Mouse (Mus musculus): Measurements from ENCODE around the gene Nphp1.

DNA sequence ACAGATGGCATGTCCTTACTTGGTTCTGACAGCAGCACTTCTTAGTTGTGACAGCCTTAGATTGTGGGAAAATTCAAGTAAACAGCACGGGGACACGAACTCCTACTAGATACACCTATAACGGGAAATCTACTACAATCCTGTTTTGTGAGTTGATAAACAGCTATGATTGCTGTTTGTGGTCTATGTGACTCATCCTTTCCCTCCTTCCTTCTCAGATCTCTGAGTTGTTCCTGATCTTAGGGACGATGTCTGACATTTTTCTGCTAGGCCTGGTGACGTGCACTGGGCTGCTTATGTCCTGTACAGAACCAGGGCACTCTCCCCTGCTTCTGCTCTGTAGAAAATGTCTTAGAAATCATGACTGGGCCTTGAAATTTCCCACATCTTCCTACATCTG lies 27.1 kb downstream of the Nphp1 start:
- TF ChIP-seq POLR2A (IDR thresholded peaks at IDR 0.05; ENCODE audit: low read depth, low read length) (no peak), CTCF (conservative IDR thresholded peaks at IDR 0.05; ENCODE audit: insufficient read depth, insufficient read length, low read depth, low read length) (no peak)

Data from kidney, adult 2 months (tissue).